Mouse (Mus musculus) mouse embryonic stem cell (cell line): Measurements from ENCODE around the gene P4ha3.

Experiments
- in situ Hi-C, 2 experiments: fragments of 300-500 bp; cut with MboI; formaldehyde crosslinking; loops; 1 replicate in 1 of 2; 3 replicates in 1 of 2; pipeline ENCODE4 v1.14.3; 2019 to 2020; ENCODE audit warnings: low sequenced_read_pairs in 2 of 2, low pct_unique_long_range_greater_than_20kb in 1 of 2, mixed read lengths in 1 of 2; ENCODE audit not compliant: unreplicated experiment in 1 of 2

P4ha3 gene

DNA sequence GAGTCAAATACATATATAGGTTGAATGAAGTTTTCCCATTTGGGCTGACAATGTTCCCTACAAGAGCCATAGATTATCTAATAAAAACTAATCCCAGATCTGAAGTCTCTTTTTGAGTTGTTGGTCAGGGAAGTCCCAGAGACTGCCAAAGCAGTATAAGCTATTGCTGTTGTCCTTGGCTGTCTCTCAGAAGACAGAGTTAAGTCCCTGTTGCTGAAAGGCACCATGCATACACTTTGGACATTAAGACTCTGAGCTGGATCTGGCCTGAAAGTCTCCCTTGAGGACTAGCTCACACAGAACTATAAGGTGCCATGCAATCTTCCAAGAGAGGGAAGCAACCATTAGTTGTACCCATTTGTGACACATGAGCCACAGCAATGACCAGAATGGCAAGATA is 72.5 kb downstream of the P4ha3 start:
- in situ Hi-C loops = no loop called here

- in situ Hi-C loops = no loop called here
These were observed 77.8 kb downstream of the P4ha3 start for GRCm38 (mm10) chr7:100363162-100363561.

DNA sequence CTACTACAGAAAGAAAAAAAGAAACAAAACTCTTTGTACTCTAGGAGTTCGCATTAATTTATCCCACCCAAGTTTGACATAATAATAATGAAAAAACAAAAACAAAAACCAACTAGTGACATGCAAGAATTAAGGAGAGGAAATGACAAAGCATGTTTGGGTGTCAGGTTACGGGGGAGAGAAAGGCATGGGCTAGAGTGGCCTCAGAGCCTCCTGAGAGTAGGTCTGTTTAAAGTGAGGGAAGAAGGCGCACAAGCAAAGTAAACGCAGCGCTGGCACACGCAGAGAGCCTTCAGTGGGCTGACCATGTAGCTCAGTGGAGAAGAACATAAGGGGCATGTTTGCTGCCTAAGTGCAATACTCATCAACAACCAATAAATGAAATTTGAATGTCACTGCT is 79.6 kb downstream of the P4ha3 start:
- in situ Hi-C loops = no loop called here
